Mouse (Mus musculus) liver, embryonic 14.5 days (tissue): ENCODE measurements around the gene Sos1.

Experiments
- CTCF ChIP-seq: IDR thresholded peaks from 2 replicates; pipeline ENCODE4 v1.5.1; 2016; ENCODE audit warnings: antibody characterized with exemption, low read depth, control low read depth
- EP300 ChIP-seq: IDR thresholded peaks from 2 replicates; pipeline ENCODE4 v1.6.1; 2016; ENCODE audit warnings: antibody characterized with exemption, low read depth

GRCm38 (mm10) chr17:80420998-80421397, 59.3 kb downstream of the Sos1 start:
- TF ChIP-seq CTCF = no peak
- no peak for TF ChIP-seq EP300
